Mouse (Mus musculus) lung, postnatal 0 days (tissue): ENCODE results near the gene Matn4.

ENCODE experiments used
- CTCF ChIP-seq: IDR thresholded peaks from 2 replicates; pipeline ENCODE4 v1.5.1; 2016; ENCODE audit warnings: antibody characterized with exemption, mild to moderate bottlenecking
- EP300 ChIP-seq: IDR thresholded peaks from 2 replicates; pipeline ENCODE4 v1.6.1; 2016; ENCODE audit warnings: antibody characterized with exemption, mild to moderate bottlenecking, control low read depth

DNA sequence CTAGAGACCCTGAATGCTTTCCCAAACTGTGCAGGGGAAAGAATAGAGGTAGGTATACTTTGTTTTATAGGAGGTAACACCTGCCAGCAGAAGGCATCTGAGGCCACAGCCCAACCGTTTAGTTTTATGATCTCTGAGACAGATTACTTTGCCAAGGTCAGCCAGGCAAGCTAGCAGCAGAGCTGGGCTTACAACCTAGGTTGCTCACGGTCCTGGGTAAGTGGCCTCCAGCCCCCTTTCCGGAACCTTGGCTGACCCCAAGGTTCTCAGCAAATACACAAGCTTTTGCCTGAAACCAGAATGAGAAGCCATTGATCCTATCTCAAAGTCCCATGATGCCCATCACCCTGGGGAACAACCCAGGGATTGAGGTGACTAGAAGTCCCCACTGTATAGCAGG is 29.7 kb upstream of the Matn4 start:
- TF ChIP-seq CTCF = no peak
- TF ChIP-seq EP300 = no peak
